Mouse (Mus musculus) small intestine, adult 2 months (tissue): ENCODE results near the gene Abcb11.

Experiments
- CTCF ChIP-seq: fragments of 200-500 bp; IDR thresholded peaks from 2 replicates; pipeline ENCODE4 v1.5.1; 2012; ENCODE audit warnings: low read depth, mild to moderate bottlenecking, control low read depth, inconsistent platforms, low read length, moderate library complexity, mixed read lengths; ENCODE audit not compliant: insufficient replicate concordance, insufficient read length; ENCODE audit errors: extremely low read depth
- POLR2A ChIP-seq: fragments of 200-500 bp; IDR thresholded peaks from 2 replicates; pipeline ENCODE4 v1.6.1; 2012; ENCODE audit warnings: low read depth, mild to moderate bottlenecking, control low read depth, inconsistent platforms, low read length, moderate library complexity

GRCm38 (mm10) chr2:69288989-69289388, 53.4 kb downstream of the Abcb11 start:
- TF ChIP-seq CTCF (no peak), POLR2A (no peak)
